Mouse (Mus musculus): ENCODE measurements around the gene Olfr483.

Gene Olfr483

GRCm38 (mm10) chr7:108100549-108100948, at the start of gene Olfr483:
TSS of gene Olfr483 (plus strand) at chr7:108100849.
- ChIA-PET POLR2A (no interaction called here), CTCF (no interaction called here)

- CTCF ChIA-PET, result no interaction called here
- POLR2A ChIA-PET, result no interaction called here
Observed at GRCm38 (mm10) chr7:108067246-108067645, 33.4 kb upstream of the Olfr483 start, which contains the start of gene Olfr480. TSS of gene Olfr480 (minus strand) at chr7:108067346.

DNA sequence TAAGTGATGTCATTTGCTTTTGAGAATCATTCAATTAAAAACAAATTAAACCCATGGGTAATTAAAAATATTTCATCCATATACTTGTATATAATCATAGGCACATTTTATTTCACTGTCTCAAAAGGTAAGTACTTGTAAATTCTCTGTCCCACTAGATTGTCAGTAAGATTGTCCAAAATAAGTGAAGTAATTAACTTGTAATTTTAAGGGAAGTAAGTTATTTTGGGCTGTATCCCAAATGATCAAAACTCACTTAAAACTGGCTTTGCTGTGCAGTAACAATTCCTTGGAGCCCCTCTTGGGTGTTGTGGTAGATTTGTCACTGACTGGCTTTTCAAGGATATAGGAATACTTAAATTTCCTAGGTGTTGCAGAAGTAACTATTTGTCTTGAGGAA, 21.1 kb upstream of the Olfr483 start, which contains the start of gene Olfr481:
TSS of gene Olfr481 (plus strand) at position 301 of the 400 bp plus-strand sequence.
- ChIA-PET POLR2A (no interaction called here), CTCF (no interaction called here)

- ChIA-PET CTCF (no interaction called here), POLR2A (no interaction called here)
Observed at GRCm38 (mm10) chr7:108097486-108097885, 3.2 kb upstream of the Olfr483 start, which contains the start of gene Olfr482. TSS of gene Olfr482 (minus strand) at chr7:108097586.

GRCm38 (mm10) chr7:108120681-108121080, 20.0 kb downstream of the Olfr483 start:
- POLR2A ChIA-PET, result interaction anchor here in 1 of 4 experiments (0.5 to 1.3 kb wide), 2 partner anchors 72 to 113 kb away, joined by 3 read pairs; no protein-coding TSS in a partner anchor
- CTCF ChIA-PET, result no interaction called here

GRCm38 (mm10) chr7:108121416-108121815, 20.8 kb downstream of the Olfr483 start:
- CTCF ChIA-PET, result no interaction called here
- POLR2A ChIA-PET, result no interaction called here

- POLR2A ChIA-PET, result no interaction called here
- CTCF ChIA-PET, result no interaction called here
Observed at GRCm38 (mm10) chr7:108127349-108127748, 26.7 kb downstream of the Olfr483 start, which contains the start of gene Olfr484. TSS of gene Olfr484 (minus strand) at chr7:108127449.

Measured in embryonic stem cell, embryonic (primary cell).